Mouse (Mus musculus): ENCODE measurements at regions not wholly inside any gene's neighbourhood (a gene's known extent, or its start where the extent isn't known, plus 50 kb on each side); places are given as distances from the start of the nearest gene placed in this dataset.

DNA sequence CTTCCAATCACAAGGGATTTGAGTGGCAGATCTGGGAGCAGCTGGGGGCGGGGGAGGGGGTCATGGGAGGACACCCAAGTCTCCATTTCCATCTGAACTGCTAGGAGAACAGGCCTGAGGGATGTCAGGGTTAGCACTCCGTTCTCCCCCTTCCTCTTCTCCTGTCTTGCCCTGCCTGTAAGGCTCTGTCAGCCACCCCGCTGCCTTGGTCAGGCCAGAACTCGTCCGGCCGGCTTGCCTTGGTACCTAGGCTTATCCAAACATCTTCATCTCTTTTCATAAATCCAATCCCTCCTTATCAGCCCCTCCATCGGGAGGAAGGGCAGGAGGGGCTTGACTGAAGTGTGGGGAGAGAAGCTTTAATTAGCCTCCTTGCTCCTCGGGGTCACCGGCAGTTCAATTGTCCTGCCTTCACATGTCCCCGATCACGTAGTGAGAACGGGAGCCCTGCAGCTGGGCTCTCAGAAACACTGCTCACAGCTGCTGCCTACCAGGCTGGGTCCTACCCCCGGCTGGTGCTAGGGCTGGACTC lies 208.0 kb downstream of the Sox9 start:
- no peak overlapping the region for H3K9ac ChIP-seq
- 21% methylated on average over 13 of the region's 13 CpGs for WGBS
- no peaks in the 10 kb centered on the region for H3K27me3 ChIP-seq (ENCODE audit: insufficient read depth, low read length)
- no peak overlapping the region for H3K4me3 ChIP-seq (ENCODE audit: low read depth, low read length)
- H3K9me3 ChIP-seq (ENCODE audit: low read depth, low read length) = no peaks in the 10 kb centered on the region
- H3K36me3 ChIP-seq (ENCODE audit: insufficient read depth) = no peaks in the 10 kb centered on the region
- TF ChIP-seq CTCF (IDR thresholded peaks at IDR 0.05; ENCODE audit: low read depth) = no peak
- H3K27ac ChIP-seq (ENCODE audit: low read depth) = peak overlapping the region; percentile 59
- peak; percentile 74 for DNase-seq
- peak; percentile 80 for ATAC-seq (ENCODE audit: insufficient read depth)
- H3K4me1 ChIP-seq (ENCODE audit: insufficient read depth) = peaks cover 20% of the 10 kb centered on the region
- H3K4me2 ChIP-seq = peak overlapping the region; percentile 3; the same call in 1 of the 2 replicates

DNA sequence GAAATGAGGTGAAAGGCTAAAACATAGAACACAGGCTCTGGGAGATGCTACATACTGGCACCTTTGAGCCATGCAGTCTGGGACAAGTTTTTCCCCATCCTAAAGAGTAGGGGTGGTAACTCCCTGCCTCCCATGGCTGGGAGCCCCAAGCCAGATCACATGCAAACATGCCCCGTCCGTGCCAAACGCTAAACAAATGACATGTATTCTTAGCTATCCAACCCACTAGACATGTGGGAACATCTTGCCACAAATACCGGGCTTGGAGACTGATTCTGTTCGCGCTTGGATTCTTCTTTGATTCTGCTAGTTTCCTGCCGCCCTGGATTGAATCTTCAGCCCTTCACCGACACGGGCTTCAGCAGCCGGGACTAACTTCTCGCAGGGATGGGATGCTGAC lies 208.7 kb downstream of the Sox9 start:
- no peaks in the 10 kb centered on the region for H3K9me3 ChIP-seq (ENCODE audit: low read depth, low read length)
- H3K4me2 ChIP-seq = peak overlapping the region; percentile 3; the same call in 1 of the 2 replicates
- H3K36me3 ChIP-seq (ENCODE audit: insufficient read depth) = no peaks in the 10 kb centered on the region
- no peak overlapping the region for H3K9ac ChIP-seq
- H3K4me3 ChIP-seq (ENCODE audit: low read depth, low read length) = no peak overlapping the region
- TF ChIP-seq CTCF (IDR thresholded peaks at IDR 0.05; ENCODE audit: low read depth) = no peak
- no peaks in the 10 kb centered on the region for H3K27me3 ChIP-seq (ENCODE audit: insufficient read depth, low read length)
- peak overlapping the region; percentile 3 for H3K27ac ChIP-seq (ENCODE audit: low read depth)
- no peak for DNase-seq
- 70% methylated on average over 11 of the region's 11 CpGs for WGBS
- ATAC-seq (ENCODE audit: insufficient read depth) = no peak
- H3K4me1 ChIP-seq (ENCODE audit: insufficient read depth) = peaks cover 20% of the 10 kb centered on the region

GRCm38 (mm10) chr11:112991862-112992261 lies 209.8 kb downstream of the Sox9 start:
- Histone ChIP-seq H3K9ac (no peak overlapping the region), H3K36me3 (ENCODE audit: insufficient read depth) (no peaks in the 10 kb centered on the region), H3K9me3 (ENCODE audit: low read depth, low read length) (no peaks in the 10 kb centered on the region), H3K4me3 (ENCODE audit: low read depth, low read length) (no peak overlapping the region), H3K27me3 (ENCODE audit: insufficient read depth, low read length) (no peaks in the 10 kb centered on the region), H3K27ac (ENCODE audit: low read depth) (peak overlapping the region; percentile 61), H3K4me1 (ENCODE audit: insufficient read depth) (peaks cover 20% of the 10 kb centered on the region), H3K4me2 (no peak overlapping the region)
- DNase-seq = peak; percentile 48
- no peak for ATAC-seq (ENCODE audit: insufficient read depth)
- WGBS = 34% methylated on average over 13 of the region's 13 CpGs
- TF ChIP-seq CTCF (IDR thresholded peaks at IDR 0.05; ENCODE audit: low read depth) = no peak

GRCm38 (mm10) chr11:112998777-112999583 lies 217.0 kb downstream of the Sox9 start:
- DNase-seq (peak; percentile 51), ATAC-seq (ENCODE audit: insufficient read depth) (peak; percentile 76; the same call in 1 of the 2 replicates)
- Histone ChIP-seq H3K4me2 (no peak overlapping the region), H3K4me1 (ENCODE audit: insufficient read depth) (peaks cover 3% of the 10 kb centered on the region), H3K36me3 (ENCODE audit: insufficient read depth) (no peaks in the 10 kb centered on the region), H3K4me3 (ENCODE audit: low read depth, low read length) (no peak overlapping the region), H3K9me3 (ENCODE audit: low read depth, low read length) (no peaks in the 10 kb centered on the region), H3K9ac (no peak overlapping the region), H3K27ac (ENCODE audit: low read depth) (peak overlapping the region; percentile 32; the same call in 1 of the 2 replicates), H3K27me3 (ENCODE audit: insufficient read depth, low read length) (no peaks in the 10 kb centered on the region)
- WGBS = 29% methylated on average over 5 of the region's 5 CpGs
- TF ChIP-seq CTCF (IDR thresholded peaks at IDR 0.05; ENCODE audit: low read depth) = no peak

DNA sequence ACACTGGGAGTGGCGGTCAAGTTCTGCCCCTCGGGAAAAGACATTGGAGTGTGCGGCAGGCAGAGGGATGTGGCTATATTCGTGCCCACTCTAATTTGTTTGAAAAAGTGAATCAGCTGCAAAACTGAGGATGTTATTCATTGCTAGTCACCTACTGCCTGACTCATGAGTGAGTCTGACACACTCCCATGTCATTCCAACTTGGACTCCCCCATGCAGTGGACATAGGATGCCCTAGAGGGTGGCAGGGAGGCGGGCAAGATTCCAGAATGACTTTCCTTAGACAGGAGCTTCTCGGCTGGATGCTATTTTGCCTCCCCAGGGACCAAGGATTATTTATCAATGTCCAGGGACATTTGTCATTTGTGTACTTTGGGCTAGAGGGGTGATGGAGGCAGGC lies 219.0 kb downstream of the Sox9 start:
- H3K27ac ChIP-seq (ENCODE audit: low read depth) = no peak overlapping the region
- no peak overlapping the region for H3K9ac ChIP-seq
- H3K4me1 ChIP-seq (ENCODE audit: insufficient read depth) = peaks cover 3% of the 10 kb centered on the region
- no peaks in the 10 kb centered on the region for H3K27me3 ChIP-seq (ENCODE audit: insufficient read depth, low read length)
- H3K4me3 ChIP-seq (ENCODE audit: low read depth, low read length) = no peak overlapping the region
- ATAC-seq (ENCODE audit: insufficient read depth) = no peak
- H3K4me2 ChIP-seq = no peak overlapping the region
- 69% methylated on average over 6 of the region's 6 CpGs for WGBS
- no peaks in the 10 kb centered on the region for H3K36me3 ChIP-seq (ENCODE audit: insufficient read depth)
- no peak for TF ChIP-seq CTCF (IDR thresholded peaks at IDR 0.05; ENCODE audit: low read depth)
- DNase-seq = no peak
- no peaks in the 10 kb centered on the region for H3K9me3 ChIP-seq (ENCODE audit: low read depth, low read length)

DNA sequence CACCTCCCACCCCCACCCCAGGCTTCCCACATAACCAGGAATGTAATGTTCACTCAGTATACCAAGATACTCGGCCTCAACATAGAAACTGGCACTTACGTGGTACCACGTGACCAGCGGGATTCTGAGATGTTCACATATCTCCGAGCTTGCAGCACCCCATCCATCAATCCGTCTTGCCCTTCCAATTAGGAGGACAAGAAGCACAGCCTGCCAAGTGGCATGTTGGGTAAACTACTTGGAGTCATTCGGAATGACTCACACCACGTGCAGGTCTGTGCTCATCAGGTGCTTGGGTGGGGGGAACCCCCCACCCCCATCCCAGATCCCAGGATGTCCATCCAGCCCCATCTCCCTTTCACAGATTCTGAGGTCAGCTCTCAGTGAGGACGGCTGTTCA lies 223.9 kb downstream of the Sox9 start:
- WGBS = 36% methylated on average over 9 of the region's 9 CpGs
- no peak overlapping the region for H3K9ac ChIP-seq
- no peak overlapping the region for H3K4me2 ChIP-seq
- ATAC-seq (ENCODE audit: insufficient read depth) = no peak
- DNase-seq = peak; percentile 5
- no peaks in the 10 kb centered on the region for H3K9me3 ChIP-seq (ENCODE audit: low read depth, low read length)
- H3K36me3 ChIP-seq (ENCODE audit: insufficient read depth) = no peaks in the 10 kb centered on the region
- H3K27me3 ChIP-seq (ENCODE audit: insufficient read depth, low read length) = no peaks in the 10 kb centered on the region
- no peaks in the 10 kb centered on the region for H3K4me1 ChIP-seq (ENCODE audit: insufficient read depth)
- no peak overlapping the region for H3K4me3 ChIP-seq (ENCODE audit: low read depth, low read length)
- no peak overlapping the region for H3K27ac ChIP-seq (ENCODE audit: low read depth)
- TF ChIP-seq CTCF (IDR thresholded peaks at IDR 0.05; ENCODE audit: low read depth) = no peak

GRCm38 (mm10) chr11:113008521-113008920 lies 226.5 kb downstream of the Sox9 start:
- H3K27me3 ChIP-seq (ENCODE audit: insufficient read depth, low read length) = no peaks in the 10 kb centered on the region
- ATAC-seq (ENCODE audit: insufficient read depth) (no peak), DNase-seq (no peak)
- TF ChIP-seq CTCF (IDR thresholded peaks at IDR 0.05; ENCODE audit: low read depth) = no peak
- H3K4me1 ChIP-seq (ENCODE audit: insufficient read depth) = no peaks in the 10 kb centered on the region
- H3K9me3 ChIP-seq (ENCODE audit: low read depth, low read length) = no peaks in the 10 kb centered on the region
- no peak overlapping the region for H3K4me3 ChIP-seq (ENCODE audit: low read depth, low read length)
- H3K9ac ChIP-seq = no peak overlapping the region
- no peak overlapping the region for H3K4me2 ChIP-seq
- whole genome bisulfite sequencing = 62% methylated on average over 4 of the region's 4 CpGs
- no peak overlapping the region for H3K27ac ChIP-seq (ENCODE audit: low read depth)
- no peaks in the 10 kb centered on the region for H3K36me3 ChIP-seq (ENCODE audit: insufficient read depth)

All from lung, embryonic 14.5 days (tissue).